Mouse (Mus musculus) lung, postnatal 0 days (tissue): Measurements from ENCODE around the gene Lamp1.

Source experiments
- CTCF ChIP-seq: IDR thresholded peaks from 2 replicates; pipeline ENCODE4 v1.5.1; 2016; ENCODE audit warnings: antibody characterized with exemption, mild to moderate bottlenecking
- EP300 ChIP-seq: IDR thresholded peaks from 2 replicates; pipeline ENCODE4 v1.6.1; 2016; ENCODE audit warnings: antibody characterized with exemption, mild to moderate bottlenecking, control low read depth

- TF ChIP-seq CTCF (no peak), EP300 (no peak)
Measured at GRCm38 (mm10) chr8:13177173-13177852, 18.4 kb downstream of the Lamp1 start.
